Mouse (Mus musculus) heart, postnatal 0 days (tissue): ENCODE results near the gene Cyb561d2.

Experiments used
- CTCF ChIP-seq: IDR thresholded peaks from 2 replicates; pipeline ENCODE4 v1.5.1; 2016; ENCODE audit warnings: antibody characterized with exemption, control low read depth, low read depth
- EP300 ChIP-seq: IDR thresholded peaks from 2 replicates; pipeline ENCODE4 v1.6.1; 2016; ENCODE audit warnings: antibody characterized with exemption, low read depth

DNA sequence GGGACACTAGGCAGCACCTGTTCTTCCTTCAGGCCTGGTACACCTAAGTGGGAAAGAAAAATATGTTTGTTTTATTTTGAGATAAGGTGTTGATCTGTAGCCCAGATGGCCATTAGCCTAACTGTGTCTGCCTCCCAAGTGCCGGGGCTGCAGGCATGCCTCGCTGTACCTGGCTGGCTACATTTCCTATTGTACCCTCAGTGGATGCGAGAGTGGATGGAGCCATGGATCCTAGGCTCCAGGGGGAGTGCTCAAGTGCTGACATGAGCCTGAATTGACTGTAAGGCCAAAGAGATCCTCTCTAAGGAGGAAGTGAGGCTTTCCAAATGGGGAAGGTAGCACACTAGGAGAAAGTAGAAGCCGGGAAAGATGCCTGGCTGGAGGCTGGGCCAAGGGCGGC lies 6.0 kb upstream of the Cyb561d2 start:
- TF ChIP-seq EP300, result no peak
- TF ChIP-seq CTCF, result no peak
